Mouse (Mus musculus): ENCODE measurements around the gene Tuft1.
"Not testable (repeated sequence)": the region's sequence is repeated elsewhere in the genome, so short reads cannot be mapped to it uniquely, and the experiment has no call there.

- TF ChIP-seq HCFC1 (IDR thresholded peaks at IDR 0.05; ENCODE audit: borderline replicate concordance, insufficient read depth, low read length); ZNF384 (IDR thresholded peaks at IDR 0.05; ENCODE audit: low read depth, low read length); CHD2 (IDR thresholded peaks at IDR 0.05; ENCODE audit: low read depth, low read length): not testable (repeated sequence)
These were observed 21.4 kb upstream of the Tuft1 start for GRCm38 (mm10) chr3:94680032-94680431.
